Mouse (Mus musculus): Measurements from ENCODE around the gene Gm21477.
"Not testable (repeated sequence)": the region's sequence is repeated elsewhere in the genome, so short reads cannot be mapped to it uniquely, and the experiment has no call there.

The Gm21477 gene

DNA sequence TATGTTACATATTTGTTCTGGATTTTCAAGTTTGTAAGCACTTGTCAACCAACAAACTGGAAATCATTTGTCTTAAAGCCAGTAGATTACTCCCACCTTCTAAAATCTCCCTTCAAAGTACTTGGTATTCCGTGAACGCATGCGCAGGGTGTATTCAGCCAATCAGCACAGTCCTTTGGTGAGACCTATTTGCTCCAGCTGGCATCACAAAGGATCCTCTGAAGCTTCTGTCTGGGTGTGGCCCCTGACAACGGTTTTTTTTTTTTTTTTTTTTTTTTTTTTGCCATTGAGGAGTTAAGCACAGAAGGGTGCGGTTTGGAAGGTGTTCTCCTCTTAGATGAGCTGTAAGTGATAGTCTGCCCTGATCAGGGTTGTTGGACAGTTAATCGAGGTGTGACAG is at the start of gene Gm21477:
Gm21477 (plus strand) TSS at position 301 of the 400 bp plus-strand sequence.
- in situ Hi-C loops (cut with MboI; ENCODE audit: low sequenced_read_pairs): not testable (repeated sequence)
